Mouse (Mus musculus) frontal cortex, postnatal 36 days (tissue): ENCODE data around the gene Tubb3.
A peak's percentile ranks its signal among the peaks of the same experiment; 100 is the strongest.

Source experiments
- DNase-seq, 2 experiments: peaks; one replicate each; pipeline ENCODE4 v3.0.0; 2022; ENCODE audit warnings: low spot score in 2 of 2

Gene Tubb3

GRCm38 (mm10) chr8:123411246-123411645 is at the start of gene Tubb3:
Gene Tubb3, plus strand, starts transcription at chr8:123411424.
- peak; percentile 92 to 93 for DNase-seq

- DNase-seq, result peak; percentile 95 to 96
These were observed 37.6 kb upstream of the Tubb3 start, which contains the start of gene Tcf25 for GRCm38 (mm10) chr8:123373403-123374238. Gene Tcf25, plus strand, starts transcription at chr8:123373753.

- peak; percentile 92 to 93 for DNase-seq
These were observed 37.0 kb upstream of the Tubb3 start for GRCm38 (mm10) chr8:123374239-123374578.

- DNase-seq, result no peak
These were observed 35.5 kb upstream of the Tubb3 start for GRCm38 (mm10) chr8:123375701-123376100.

GRCm38 (mm10) chr8:123376106-123376505 is 35.1 kb upstream of the Tubb3 start:
- DNase-seq, result no peak

GRCm38 (mm10) chr8:123381711-123382110 is 29.5 kb upstream of the Tubb3 start:
- no peak for DNase-seq

- DNase-seq, result no peak
These were observed 28.7 kb upstream of the Tubb3 start for GRCm38 (mm10) chr8:123382516-123382915.

GRCm38 (mm10) chr8:123384883-123385540 is 26.2 kb upstream of the Tubb3 start:
- DNase-seq, result no peak

- DNase-seq, result no peak
These were observed 24.2 kb upstream of the Tubb3 start for GRCm38 (mm10) chr8:123387041-123387440.

- no peak for DNase-seq
These were observed 23.4 kb upstream of the Tubb3 start for GRCm38 (mm10) chr8:123387801-123388200.

- DNase-seq, result no peak
These were observed 22.2 kb upstream of the Tubb3 start for GRCm38 (mm10) chr8:123389026-123389425.

- no peak for DNase-seq
These were observed 12.9 kb upstream of the Tubb3 start for GRCm38 (mm10) chr8:123398308-123398707.

- no peak for DNase-seq
These were observed 9.3 kb upstream of the Tubb3 start for GRCm38 (mm10) chr8:123401936-123402335.

GRCm38 (mm10) chr8:123402730-123403326 is 8.4 kb upstream of the Tubb3 start:
- DNase-seq, result no peak

- DNase-seq, result no peak
These were observed 6.7 kb upstream of the Tubb3 start for GRCm38 (mm10) chr8:123404521-123404920.

- DNase-seq, result peak; percentile 71 to 79
These were observed 4.4 kb upstream of the Tubb3 start, which contains the start of gene Mc1r for GRCm38 (mm10) chr8:123406786-123407185. Gene Mc1r, plus strand, starts transcription at chr8:123407107.

- DNase-seq, result no peak
These were observed 3.6 kb upstream of the Tubb3 start for GRCm38 (mm10) chr8:123407612-123408011.

GRCm38 (mm10) chr8:123408586-123409544 is 2.4 kb upstream of the Tubb3 start:
- no peak for DNase-seq

GRCm38 (mm10) chr8:123410049-123410587 is 1.1 kb upstream of the Tubb3 start:
- no peak for DNase-seq

GRCm38 (mm10) chr8:123410788-123411187 is 436 bp upstream of the Tubb3 start:
- no peak for DNase-seq

- no peak for DNase-seq
These were observed 630 bp downstream of the Tubb3 start for GRCm38 (mm10) chr8:123411781-123412327.
